Mouse (Mus musculus): ENCODE results near the gene Kif4.

Kif4 gene

GRCm38 (mm10) chrX:100625546-100625801 is at the start of gene Kif4:
Kif4 (plus strand) TSS chrX:100625737.
- no peak for DNase-seq (ENCODE audit: low spot score)

GRCm38 (mm10) chrX:100594791-100595190 is 30.7 kb upstream of the Kif4 start, which contains the start of gene P2ry4:
P2ry4 (minus strand) TSS chrX:100594869.
- no peak for DNase-seq (ENCODE audit: low spot score)

- peak; percentile 68 for DNase-seq (ENCODE audit: low spot score)
Measured at GRCm38 (mm10) chrX:100597439-100597838, 28.1 kb upstream of the Kif4 start.

- DNase-seq (ENCODE audit: low spot score), result no peak
Measured at GRCm38 (mm10) chrX:100599755-100600154, 25.8 kb upstream of the Kif4 start.

- DNase-seq (ENCODE audit: low spot score), result no peak
Measured at GRCm38 (mm10) chrX:100605314-100605713, 20.2 kb upstream of the Kif4 start, which contains the start of gene Arr3. Arr3 (plus strand) TSS chrX:100605497.

GRCm38 (mm10) chrX:100618488-100618887 is 7.0 kb upstream of the Kif4 start:
- DNase-seq (ENCODE audit: low spot score), result no peak

GRCm38 (mm10) chrX:100621366-100621765 is 4.2 kb upstream of the Kif4 start:
- DNase-seq (ENCODE audit: low spot score), result peak; percentile 42

GRCm38 (mm10) chrX:100624242-100624641 is 1.3 kb upstream of the Kif4 start:
- DNase-seq (ENCODE audit: low spot score), result no peak

GRCm38 (mm10) chrX:100625146-100625545 is 391 bp upstream of the Kif4 start:
- DNase-seq (ENCODE audit: low spot score), result peak; percentile 2

- peak; percentile 94 for DNase-seq (ENCODE audit: low spot score)
Measured at GRCm38 (mm10) chrX:100625802-100626793, 561 bp downstream of the Kif4 start, which contains the start of gene Pdzd11. Pdzd11 (minus strand) TSS chrX:100626568.

GRCm38 (mm10) chrX:100629076-100629475 is 3.5 kb downstream of the Kif4 start:
- DNase-seq (ENCODE audit: low spot score), result no peak

GRCm38 (mm10) chrX:100638477-100638876 is 12.9 kb downstream of the Kif4 start:
- no peak for DNase-seq (ENCODE audit: low spot score)

- no peak for DNase-seq (ENCODE audit: low spot score)
Measured at GRCm38 (mm10) chrX:100652848-100653247, 27.3 kb downstream of the Kif4 start.

GRCm38 (mm10) chrX:100664825-100665224 is 39.3 kb downstream of the Kif4 start:
- DNase-seq (ENCODE audit: low spot score), result no peak

GRCm38 (mm10) chrX:100678204-100678603 is 52.7 kb downstream of the Kif4 start:
- DNase-seq (ENCODE audit: low spot score), result no peak

GRCm38 (mm10) chrX:100686527-100686926 is 61.0 kb downstream of the Kif4 start:
- peak; percentile 32 for DNase-seq (ENCODE audit: low spot score)

GRCm38 (mm10) chrX:100687360-100688032 is 62.0 kb downstream of the Kif4 start:
- DNase-seq (ENCODE audit: low spot score), result peak; percentile 72

GRCm38 (mm10) chrX:100688033-100688370 is 62.5 kb downstream of the Kif4 start:
- DNase-seq (ENCODE audit: low spot score), result no peak

GRCm38 (mm10) chrX:100696776-100697175 is 71.2 kb downstream of the Kif4 start:
- DNase-seq (ENCODE audit: low spot score), result no peak

GRCm38 (mm10) chrX:100708032-100708431 is 82.5 kb downstream of the Kif4 start:
- DNase-seq (ENCODE audit: low spot score), result no peak

- DNase-seq (ENCODE audit: low spot score), result no peak
Measured at GRCm38 (mm10) chrX:100716173-100716572, 90.6 kb downstream of the Kif4 start.

- DNase-seq (ENCODE audit: low spot score), result peak; percentile 57
Measured at GRCm38 (mm10) chrX:100728947-100729346, 103.4 kb downstream of the Kif4 start.

GRCm38 (mm10) chrX:100729665-100730188 is 104.2 kb downstream of the Kif4 start, which contains the start of gene Gdpd2:
Gdpd2 (plus strand) TSS chrX:100729873.
- DNase-seq (ENCODE audit: low spot score), result no peak

Measured in adipocyte (in vitro differentiated cells).